ENCODE assay signal across 13 mouse cellular contexts in the genomic region with DNA sequence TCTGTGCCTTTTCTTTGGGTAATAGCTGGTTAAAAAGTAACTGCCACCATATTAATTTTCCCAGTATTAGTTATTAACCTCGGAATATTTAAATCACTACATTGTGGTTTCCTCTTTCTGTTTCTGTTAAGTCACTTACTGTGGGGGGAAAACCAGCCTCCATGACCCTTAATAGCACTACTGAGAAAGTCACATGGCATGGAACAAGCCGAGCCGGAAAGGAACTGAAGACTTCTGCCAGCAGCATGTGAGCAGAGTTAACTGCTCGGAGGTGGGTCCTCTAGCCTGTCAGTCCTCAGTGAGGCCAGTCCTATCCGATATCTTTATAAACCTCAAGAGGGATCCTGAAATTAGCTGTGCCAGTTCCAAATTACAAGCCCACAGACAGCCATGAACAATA.
DNase-seq lines count a peak whose midpoint lies in the region; ATAC-seq lines count a peak whose summit lies in the region.
"Had no signal": no experiment of that assay in that cellular context is flagged by ENCODE, and none has a peak within 500 bp of the region (broad histone marks: within the 10 kb centered on the region; RNA-seq: fewer than 3 reads in every experiment).

No protein-coding gene starts in this region.

- H3K27ac ChIP-seq in limb, embryonic 15.5 days = 0 out of 2 replicates have a peak overlapping the region, but pooled peaks have one; percentile 14
- H3K27ac ChIP-seq in forebrain, embryonic 12.5 days = no peak overlapping the region
- H3K27ac ChIP-seq: heart, embryonic 10.5 days; hindbrain, embryonic 15.5 days; lung, embryonic 15.5 days had no signal

- H3K9ac ChIP-seq in limb, embryonic 15.5 days = no peak overlapping the region
- H3K9ac ChIP-seq in forebrain, embryonic 12.5 days = no peak overlapping the region
- H3K9ac ChIP-seq: hindbrain, embryonic 15.5 days; lung, embryonic 15.5 days had no signal

- peak; percentile 80 for ATAC-seq in CD4-positive, CD25-positive, alpha-beta regulatory T cell, adult 4 months
- peak; percentile 97 for ATAC-seq in hematopoietic stem cell, adult 5-6 weeks (replicated peaks in 1 of 2; ENCODE audit: insufficient read depth in 1 of 2, low FRiP score in 2 of 2, low TSS enrichment in 1 of 2, low read depth in 1 of 2, poor library complexity in 2 of 2, severe bottlenecking in 2 of 2)
- no peak for ATAC-seq in limb, embryonic 15.5 days (ENCODE audit: insufficient number of reproducible peaks, low FRiP score, low TSS enrichment, low read depth)
- ATAC-seq in forebrain, embryonic 12.5 days (ENCODE audit: low FRiP score) = no peak

- no peaks in the 10 kb centered on the region for H3K36me3 ChIP-seq in limb, embryonic 15.5 days
- no peaks in the 10 kb centered on the region for H3K36me3 ChIP-seq in forebrain, embryonic 12.5 days (replicated peaks)
- H3K36me3 ChIP-seq: heart, embryonic 10.5 days; hindbrain, embryonic 15.5 days; lung, embryonic 15.5 days had no signal

- no peaks in the 10 kb centered on the region for H3K9me3 ChIP-seq in limb, embryonic 15.5 days
- H3K9me3 ChIP-seq in forebrain, embryonic 12.5 days = no peaks in the 10 kb centered on the region
- H3K9me3 ChIP-seq: heart, embryonic 10.5 days; hindbrain, embryonic 15.5 days; lung, embryonic 15.5 days had no signal

- peak; percentile 44 for DNase-seq in layer of hippocampus, adult 9-11 months
- no peak for DNase-seq in layer of hippocampus, postnatal 10 days (ENCODE audit: low spot score in 2 of 2)
- no peak for DNase-seq in right cerebral cortex, postnatal 4 days
- DNase-seq in frontal cortex, postnatal 10 days (ENCODE audit: low spot score in 2 of 2) = no peak
- DNase-seq: cerebellum, adult 2 months had no signal

- no peak overlapping the region for H3K4me2 ChIP-seq in limb, embryonic 15.5 days
- no peak overlapping the region for H3K4me2 ChIP-seq in forebrain, embryonic 12.5 days
- H3K4me2 ChIP-seq: hindbrain, embryonic 15.5 days; lung, embryonic 15.5 days; midbrain, embryonic 11.5 days had no signal

- peaks cover 6% of the 10 kb centered on the region for H3K4me1 ChIP-seq in limb, embryonic 15.5 days
- H3K4me1 ChIP-seq in forebrain, embryonic 12.5 days = no peaks in the 10 kb centered on the region
- H3K4me1 ChIP-seq: heart, embryonic 10.5 days; hindbrain, embryonic 15.5 days; lung, embryonic 15.5 days had no signal

- no peaks in the 10 kb centered on the region for H3K27me3 ChIP-seq in limb, embryonic 15.5 days
- H3K27me3 ChIP-seq in forebrain, embryonic 12.5 days = no peaks in the 10 kb centered on the region
- H3K27me3 ChIP-seq: hindbrain, embryonic 15.5 days; lung, embryonic 15.5 days had no signal

- 31% methylated on average over 5 of the region's 5 CpGs for WGBS in limb, embryonic 15.5 days
- 82% methylated on average over 5 of the region's 5 CpGs for WGBS in forebrain, embryonic 12.5 days

- H3K4me3 ChIP-seq in limb, embryonic 15.5 days = no peak overlapping the region
- H3K4me3 ChIP-seq in forebrain, embryonic 12.5 days (replicated peaks) = no peak overlapping the region
- H3K4me3 ChIP-seq: heart, embryonic 10.5 days; hindbrain, embryonic 15.5 days; lung, embryonic 15.5 days had no signal

Comparison
In these comparisons a context has a peak if more than half of its experiments do, and no peak if none do; other contexts are left out.
1. ATAC-seq: peak in CD4-positive, CD25-positive, alpha-beta regulatory T cell, adult 4 months (single experiment) and hematopoietic stem cell, adult 5-6 weeks (2 of 2); none in limb, embryonic 15.5 days (single experiment) and forebrain, embryonic 12.5 days (single experiment).